Mouse (Mus musculus): ENCODE results near the gene Rps6ka2. TPM values are rescaled to one million over a fixed set of nuclear protein-coding genes. Genes with fewer than 3 reads are reported as not detected.
A peak's percentile ranks its signal among the peaks of the same experiment; 100 is the strongest.
"Not testable (repeated sequence)": the region's sequence is repeated elsewhere in the genome, so short reads cannot be mapped to it uniquely, and the experiment has no call there.

Rps6ka2 gene
- polyA plus RNA-seq, 1 experiment from 2014 or later, result 20.2 TPM

GRCm38 (mm10) chr17:7285292-7285691, 115.4 kb downstream of the Rps6ka2 start:
- ATAC-seq (ENCODE audit: low FRiP score) (no peak), DNase-seq (ENCODE audit: low spot score, missing footprints) (no peak)
- Histone ChIP-seq H3K4me2 (no peak overlapping the region), H3K4me1 (ENCODE audit: control insufficient read depth, insufficient read depth, low read length) (no peaks in the 10 kb centered on the region), H3K9ac (ENCODE audit: low read length) (no peak overlapping the region), H3K4me3 (ENCODE audit: low read depth, low read length) (no peak overlapping the region), H3K27me3 (ENCODE audit: control insufficient read depth, insufficient read depth, low read length) (no peaks in the 10 kb centered on the region), H3K36me3 (ENCODE audit: control insufficient read depth, insufficient read depth, low read length) (peaks cover 3% of the 10 kb centered on the region; the same call in 1 of the 2 replicates), H3K9me3 (ENCODE audit: control insufficient read depth, low read length) (no peaks in the 10 kb centered on the region), H3K27ac (ENCODE audit: low read depth, low read length) (no peak overlapping the region)
- 86% methylated on average over 12 of the region's 12 CpGs for WGBS

GRCm38 (mm10) chr17:7286422-7287050, 116.6 kb downstream of the Rps6ka2 start:
- peaks cover 2% of the 10 kb centered on the region; the same call in 1 of the 2 replicates for H3K36me3 ChIP-seq (ENCODE audit: control insufficient read depth, insufficient read depth, low read length)
- ATAC-seq (ENCODE audit: low FRiP score) (no peak), DNase-seq (ENCODE audit: low spot score, missing footprints) (no peak)
- H3K4me1 ChIP-seq (ENCODE audit: control insufficient read depth, insufficient read depth, low read length), result no peaks in the 10 kb centered on the region
- H3K27ac ChIP-seq (ENCODE audit: low read depth, low read length), result no peak overlapping the region
- H3K4me3 ChIP-seq (ENCODE audit: low read depth, low read length), result no peak overlapping the region
- no peaks in the 10 kb centered on the region for H3K27me3 ChIP-seq (ENCODE audit: control insufficient read depth, insufficient read depth, low read length)
- H3K4me2 ChIP-seq, result no peak overlapping the region
- 88% methylated on average over 12 of the region's 12 CpGs for WGBS
- H3K9me3 ChIP-seq (ENCODE audit: control insufficient read depth, low read length), result no peaks in the 10 kb centered on the region
- H3K9ac ChIP-seq (ENCODE audit: low read length), result no peak overlapping the region

- H3K36me3 ChIP-seq (ENCODE audit: control insufficient read depth, insufficient read depth, low read length), result no peaks in the 10 kb centered on the region
These were observed 122.2 kb downstream of the Rps6ka2 start for GRCm38 (mm10) chr17:7292012-7292684.

GRCm38 (mm10) chr17:7306278-7307196, 136.6 kb downstream of the Rps6ka2 start:
- not testable (repeated sequence) for H3K9ac ChIP-seq (ENCODE audit: low read length); H3K27me3 ChIP-seq (ENCODE audit: control insufficient read depth, insufficient read depth, low read length); H3K4me3 ChIP-seq (ENCODE audit: low read depth, low read length); H3K4me1 ChIP-seq (ENCODE audit: control insufficient read depth, insufficient read depth, low read length); H3K36me3 ChIP-seq (ENCODE audit: control insufficient read depth, insufficient read depth, low read length); DNase-seq (ENCODE audit: low spot score, missing footprints); H3K4me2 ChIP-seq; H3K27ac ChIP-seq (ENCODE audit: low read depth, low read length); H3K9me3 ChIP-seq (ENCODE audit: control insufficient read depth, low read length)
- 64% methylated on average over 8 of the region's 8 CpGs for WGBS
- peak; percentile 72 for ATAC-seq (ENCODE audit: low FRiP score)

More at GRCm38 (mm10) chr17:7292012-7292684, 122.2 kb downstream of the Rps6ka2 start:
- H3K9me3 ChIP-seq (ENCODE audit: control insufficient read depth, low read length), result no peaks in the 10 kb centered on the region
- H3K9ac ChIP-seq (ENCODE audit: low read length), result no peak overlapping the region
- no peaks in the 10 kb centered on the region for H3K27me3 ChIP-seq (ENCODE audit: control insufficient read depth, insufficient read depth, low read length)
- H3K4me2 ChIP-seq, result no peak overlapping the region
- no peak overlapping the region for H3K4me3 ChIP-seq (ENCODE audit: low read depth, low read length)
- ATAC-seq (ENCODE audit: low FRiP score) (no peak), DNase-seq (ENCODE audit: low spot score, missing footprints) (no peak)
- no peak overlapping the region for H3K27ac ChIP-seq (ENCODE audit: low read depth, low read length)
- 82% methylated on average over 11 of the region's 11 CpGs for WGBS
- H3K4me1 ChIP-seq (ENCODE audit: control insufficient read depth, insufficient read depth, low read length), result no peaks in the 10 kb centered on the region

- 80% methylated on average over 6 of the region's 8 CpGs for WGBS
- not testable (repeated sequence) for H3K9me3 ChIP-seq (ENCODE audit: control insufficient read depth, low read length); H3K27ac ChIP-seq (ENCODE audit: low read depth, low read length); DNase-seq (ENCODE audit: low spot score, missing footprints); H3K9ac ChIP-seq (ENCODE audit: low read length); H3K4me2 ChIP-seq; H3K4me3 ChIP-seq (ENCODE audit: low read depth, low read length); H3K36me3 ChIP-seq (ENCODE audit: control insufficient read depth, insufficient read depth, low read length); ATAC-seq (ENCODE audit: low FRiP score); H3K27me3 ChIP-seq (ENCODE audit: control insufficient read depth, insufficient read depth, low read length); H3K4me1 ChIP-seq (ENCODE audit: control insufficient read depth, insufficient read depth, low read length)
These were observed 145.9 kb downstream of the Rps6ka2 start for GRCm38 (mm10) chr17:7315693-7316382.

GRCm38 (mm10) chr17:7319789-7320188, 149.9 kb downstream of the Rps6ka2 start:
- DNase-seq (ENCODE audit: low spot score, missing footprints); H3K9ac ChIP-seq (ENCODE audit: low read length): not testable (repeated sequence)
- WGBS, result 90% methylated on average over 6 of the region's 6 CpGs

GRCm38 (mm10) chr17:7324346-7324745, 154.4 kb downstream of the Rps6ka2 start, which contains the start of gene Tcp10a:
Gene Tcp10a (plus strand): TSS chr17:7324646.
- not testable (repeated sequence) for H3K27ac ChIP-seq (ENCODE audit: low read depth, low read length); ATAC-seq (ENCODE audit: low FRiP score); H3K4me3 ChIP-seq (ENCODE audit: low read depth, low read length); DNase-seq (ENCODE audit: low spot score, missing footprints); H3K36me3 ChIP-seq (ENCODE audit: control insufficient read depth, insufficient read depth, low read length); H3K4me2 ChIP-seq; H3K9ac ChIP-seq (ENCODE audit: low read length); H3K27me3 ChIP-seq (ENCODE audit: control insufficient read depth, insufficient read depth, low read length); H3K4me1 ChIP-seq (ENCODE audit: control insufficient read depth, insufficient read depth, low read length); H3K9me3 ChIP-seq (ENCODE audit: control insufficient read depth, low read length)
- 89% methylated on average over 3 of the region's 5 CpGs for WGBS

More at GRCm38 (mm10) chr17:7319789-7320188, 149.9 kb downstream of the Rps6ka2 start:
- not testable (repeated sequence) for H3K9me3 ChIP-seq (ENCODE audit: control insufficient read depth, low read length); H3K4me1 ChIP-seq (ENCODE audit: control insufficient read depth, insufficient read depth, low read length); H3K27me3 ChIP-seq (ENCODE audit: control insufficient read depth, insufficient read depth, low read length); ATAC-seq (ENCODE audit: low FRiP score); H3K27ac ChIP-seq (ENCODE audit: low read depth, low read length); H3K4me3 ChIP-seq (ENCODE audit: low read depth, low read length); H3K36me3 ChIP-seq (ENCODE audit: control insufficient read depth, insufficient read depth, low read length); H3K4me2 ChIP-seq

- not testable (repeated sequence) for H3K9me3 ChIP-seq (ENCODE audit: control insufficient read depth, low read length); H3K4me3 ChIP-seq (ENCODE audit: low read depth, low read length); H3K9ac ChIP-seq (ENCODE audit: low read length); H3K36me3 ChIP-seq (ENCODE audit: control insufficient read depth, insufficient read depth, low read length); H3K27ac ChIP-seq (ENCODE audit: low read depth, low read length); H3K4me2 ChIP-seq; H3K27me3 ChIP-seq (ENCODE audit: control insufficient read depth, insufficient read depth, low read length); DNase-seq (ENCODE audit: low spot score, missing footprints); ATAC-seq (ENCODE audit: low FRiP score); H3K4me1 ChIP-seq (ENCODE audit: control insufficient read depth, insufficient read depth, low read length)
- WGBS, result 85% methylated on average over 3 of the region's 8 CpGs
These were observed 156.5 kb downstream of the Rps6ka2 start for GRCm38 (mm10) chr17:7326415-7326814.
